Mouse (Mus musculus) spleen, adult 18-20 months (tissue): ENCODE measurements around the gene Ptprk.

Experiments used
- DNase-seq, 2 experiments: peaks; one replicate each; pipeline ENCODE4 v3.0.0; 2022; ENCODE audit warnings: mixed read lengths in 2 of 2

Ptprk gene

DNA sequence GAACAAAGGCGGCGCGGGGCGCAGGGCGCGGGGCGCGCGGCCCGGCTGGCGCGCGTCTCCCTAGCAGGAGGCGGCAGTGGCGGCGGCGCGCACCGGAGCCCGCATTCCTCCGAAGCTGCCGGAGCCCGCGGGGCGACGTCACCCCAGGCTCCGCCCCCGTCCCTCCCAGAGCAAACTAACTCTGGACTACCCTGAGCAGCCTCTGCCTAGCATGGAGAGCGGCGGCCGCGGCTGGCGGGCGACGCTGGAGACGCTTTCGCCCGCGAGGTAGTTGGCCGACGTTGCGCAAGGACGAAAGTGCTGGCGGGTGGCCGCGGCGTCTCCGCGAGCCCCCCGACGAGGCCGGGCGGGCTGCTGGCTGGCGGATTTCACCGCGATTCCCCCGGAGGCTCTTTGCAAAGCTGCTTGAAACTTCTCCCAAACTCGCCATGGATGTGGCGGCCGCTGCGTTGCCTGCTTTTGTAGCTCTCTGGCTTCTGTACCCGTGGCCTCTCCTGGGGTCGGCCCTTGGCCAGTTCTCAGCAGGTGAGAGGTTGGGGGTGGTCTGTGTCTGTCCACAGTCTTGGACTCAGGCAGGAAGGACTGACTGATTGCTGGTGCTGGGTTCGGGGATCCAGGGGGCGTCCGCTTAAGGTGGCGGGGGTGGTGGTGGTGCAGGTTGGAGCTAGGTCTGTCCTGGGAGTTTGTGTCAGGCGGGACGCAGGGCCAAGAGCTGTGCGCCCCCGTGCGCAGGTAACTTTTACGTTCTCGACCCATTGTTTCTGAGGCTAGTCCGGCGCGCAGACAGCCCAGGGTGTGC is at the start of gene Ptprk:
TSS of gene Ptprk (plus strand) at position 168 of the 799 bp plus-strand sequence.
- peak; percentile 9 to 37 for DNase-seq

DNA sequence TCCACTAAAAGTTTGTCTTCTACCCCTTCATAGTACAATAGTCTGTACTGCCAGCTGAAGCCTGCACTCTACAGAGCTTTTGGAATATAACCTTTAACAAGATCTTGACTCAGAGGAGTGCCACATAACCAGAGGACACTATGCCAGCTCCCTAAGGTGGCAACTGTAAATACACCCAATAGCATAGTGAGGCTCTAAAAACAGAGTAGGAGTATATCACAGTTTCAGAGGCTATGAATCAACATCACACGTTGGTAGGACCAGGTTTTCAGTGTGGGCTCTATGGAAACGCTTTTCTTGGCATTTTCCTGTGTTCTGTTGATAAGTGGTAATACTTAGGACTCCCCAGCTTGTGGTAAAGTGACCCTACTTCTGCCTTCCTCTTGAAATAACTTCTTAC is 46.8 kb upstream of the Ptprk start:
- no peak for DNase-seq

DNA sequence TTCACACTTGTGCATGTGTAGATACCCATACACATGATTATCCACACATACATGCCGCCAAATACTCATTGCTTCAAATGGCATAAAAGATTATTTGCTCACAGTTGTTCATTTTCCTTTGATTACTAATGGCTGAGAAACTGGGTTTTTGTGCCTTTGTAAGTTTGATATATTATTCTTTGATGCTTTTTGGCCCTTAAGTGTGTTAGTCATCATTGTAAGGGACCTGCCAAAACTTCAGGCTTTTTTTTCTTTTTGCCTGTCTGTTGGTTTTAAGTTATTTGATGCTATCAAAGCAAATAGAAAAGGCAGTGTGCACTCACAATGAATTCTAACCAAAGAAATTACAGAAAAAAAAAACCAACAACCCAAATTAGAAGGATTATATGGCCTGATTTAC is 38.2 kb upstream of the Ptprk start:
- no peak for DNase-seq

DNA sequence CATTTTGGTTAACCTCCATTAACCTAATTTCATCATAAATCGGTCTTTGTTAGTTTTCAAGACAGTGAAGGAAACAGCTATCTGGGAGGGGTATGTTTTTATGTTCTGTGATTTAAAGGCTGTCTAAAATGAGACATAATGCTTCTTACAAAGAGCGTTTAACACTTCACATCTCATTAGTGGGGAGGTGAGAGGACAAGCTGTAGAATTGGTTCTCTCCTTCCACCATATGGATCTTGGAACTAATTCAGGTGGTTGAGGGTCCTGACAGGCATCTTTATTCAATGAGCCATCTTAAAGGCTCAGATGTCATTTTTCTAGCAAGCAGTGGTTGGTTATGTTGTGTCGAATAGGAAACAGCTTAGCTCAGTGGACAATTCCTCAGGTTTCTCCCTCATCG is 19.9 kb upstream of the Ptprk start:
- DNase-seq = no peak

DNA sequence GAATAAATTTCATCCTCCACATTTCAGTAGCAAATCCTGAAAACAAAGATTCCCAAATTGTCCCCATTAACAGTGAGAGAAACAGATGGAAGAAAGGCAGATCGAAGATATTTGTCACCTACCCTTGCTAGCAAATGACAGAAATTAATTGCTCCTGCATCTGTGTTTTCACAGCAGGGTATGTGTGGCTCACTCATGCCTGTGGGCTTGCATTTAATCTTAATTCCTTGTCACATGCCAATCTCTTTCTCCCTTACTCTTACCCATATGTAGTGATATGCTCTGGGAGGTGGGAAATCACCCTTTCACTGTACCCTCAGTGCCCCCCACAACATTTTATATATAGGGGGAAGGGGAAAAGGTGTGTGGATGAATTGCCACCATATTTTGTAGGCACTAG is 15.4 kb upstream of the Ptprk start:
- no peak for DNase-seq

DNA sequence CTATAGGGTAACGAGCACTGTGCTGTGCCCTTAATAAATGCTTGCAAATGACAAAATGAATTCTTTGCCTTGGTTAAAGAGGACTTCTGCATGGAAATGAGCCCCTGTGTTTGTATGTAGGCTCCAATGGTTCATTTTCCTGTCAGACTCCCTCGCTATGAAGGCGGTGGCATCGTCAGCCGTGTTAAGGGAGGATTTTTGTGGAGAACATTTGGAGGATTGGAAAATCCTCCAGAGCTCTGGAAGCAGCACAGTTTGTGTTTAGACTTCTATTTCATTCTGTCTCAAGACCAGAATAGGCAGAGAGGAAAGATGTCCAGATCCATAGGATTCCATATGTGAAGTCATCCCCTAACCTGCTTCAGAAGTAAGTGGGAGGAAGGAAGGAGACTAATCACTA is 6.6 kb upstream of the Ptprk start:
- no peak for DNase-seq

DNA sequence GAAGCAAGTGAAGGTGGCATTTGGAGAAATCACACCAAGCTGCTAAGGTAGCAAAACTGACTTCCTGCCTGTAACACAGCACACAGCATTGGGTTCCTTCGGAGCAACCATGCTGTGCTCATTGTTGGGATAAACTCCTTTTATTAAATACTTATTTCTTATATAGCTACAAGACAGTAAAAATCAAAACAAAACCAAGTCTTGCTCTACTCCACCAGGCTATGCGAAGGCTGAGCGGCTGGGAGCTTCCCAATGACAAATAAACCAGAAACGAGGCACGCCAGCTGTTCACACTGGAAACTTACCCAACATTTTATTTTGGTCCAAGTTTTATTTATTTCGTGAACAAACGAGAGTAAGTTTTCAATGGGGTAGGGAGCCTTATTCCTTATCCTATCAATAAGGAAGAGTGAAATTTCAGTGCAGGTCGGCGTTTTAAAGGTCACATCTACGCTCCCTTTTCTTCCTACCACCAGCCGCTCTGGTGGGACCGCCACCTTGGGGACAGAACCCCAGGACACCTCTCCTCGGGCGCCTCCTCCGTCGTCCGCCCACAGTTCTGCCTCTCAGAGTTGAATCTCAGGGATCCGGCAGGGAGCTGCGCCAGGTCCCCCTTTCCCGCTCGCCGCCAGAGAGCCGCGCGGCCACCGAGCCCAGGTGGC is 498 bp upstream of the Ptprk start:
- no peak for DNase-seq

DNA sequence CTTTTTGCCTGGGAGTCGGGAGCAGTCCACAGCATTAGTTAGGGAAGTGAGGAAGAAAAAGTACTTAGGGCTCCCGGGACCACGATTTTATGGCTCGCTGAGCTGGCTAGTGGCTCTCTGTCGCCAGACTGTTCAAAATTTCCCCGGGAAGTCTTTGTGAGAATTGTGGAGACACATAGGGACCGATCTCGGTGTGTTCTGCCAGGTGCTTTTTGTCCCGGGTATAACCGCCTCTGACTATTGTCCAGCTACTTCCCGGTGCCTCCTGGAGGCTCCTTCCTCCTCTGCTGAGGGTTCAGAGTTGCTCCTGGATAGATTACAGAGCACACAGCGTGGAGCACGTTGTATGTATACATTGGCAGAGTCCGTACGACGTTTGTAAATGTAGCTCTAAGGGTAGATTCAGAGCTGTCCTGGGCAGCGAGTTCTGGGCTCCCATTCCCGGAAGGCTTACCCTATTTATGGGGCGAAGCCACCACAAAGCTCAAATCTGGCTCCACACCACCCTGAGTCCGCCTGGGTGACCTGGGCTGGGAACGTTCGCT is 943 bp downstream of the Ptprk start:
- DNase-seq = no peak

DNA sequence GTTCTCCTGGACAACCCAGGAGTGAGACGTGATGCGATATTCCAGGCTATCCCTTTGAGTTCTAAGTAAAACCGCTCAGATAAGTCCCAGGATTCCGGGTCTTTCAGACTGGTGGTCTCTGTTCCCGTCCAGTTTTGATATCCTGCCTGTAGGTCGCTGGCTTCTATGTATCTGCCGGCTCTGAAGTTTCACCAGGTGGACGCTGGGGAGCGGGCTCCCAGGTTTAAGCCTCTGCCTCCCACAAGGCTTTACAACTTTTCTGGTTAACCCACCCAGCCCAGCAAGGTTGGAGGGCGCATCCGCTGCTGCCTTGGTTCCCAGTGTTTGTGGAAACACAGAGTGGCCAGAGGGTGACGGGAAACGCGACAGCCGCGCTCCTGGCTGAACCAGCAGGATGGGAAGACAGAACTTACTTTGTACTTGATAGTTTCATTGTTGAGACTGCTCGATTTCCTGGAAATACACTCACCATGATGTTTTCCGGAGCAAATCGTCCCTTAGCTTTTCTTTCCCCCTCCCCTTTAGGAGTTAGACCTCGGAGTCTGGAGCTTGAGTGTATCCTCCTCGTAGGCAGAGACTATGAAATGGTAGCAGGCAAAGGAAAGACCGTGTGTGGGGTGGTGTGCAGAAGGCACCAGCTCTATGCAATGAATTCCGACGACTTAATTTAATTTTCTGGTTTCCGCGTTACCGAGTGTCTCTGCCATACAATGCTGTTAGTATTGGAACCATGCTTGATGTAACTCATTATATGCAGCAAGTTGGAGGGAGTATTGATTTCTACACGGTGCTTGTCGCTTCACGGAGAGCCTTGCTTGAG is 1.6 kb downstream of the Ptprk start:
- DNase-seq = no peak

DNA sequence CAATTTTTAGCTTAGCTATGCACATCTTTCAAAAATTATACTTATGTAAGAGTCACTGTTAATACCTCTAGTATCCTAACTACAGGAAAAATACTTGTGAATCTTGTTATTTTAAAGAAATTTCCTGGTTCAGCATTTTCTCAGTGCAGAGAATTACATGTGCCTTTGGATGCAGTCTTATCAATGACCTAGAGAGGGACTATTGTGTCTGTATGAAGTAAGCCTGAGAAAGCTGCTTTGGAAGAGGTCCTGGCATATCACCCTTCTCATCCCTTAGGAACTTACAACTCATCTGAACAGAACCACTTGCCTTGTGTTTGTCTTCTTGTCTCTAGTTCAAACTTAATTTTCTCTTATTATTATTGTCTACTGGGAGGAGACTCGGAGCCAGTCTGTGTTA is 3.6 kb downstream of the Ptprk start:
- no peak for DNase-seq

DNA sequence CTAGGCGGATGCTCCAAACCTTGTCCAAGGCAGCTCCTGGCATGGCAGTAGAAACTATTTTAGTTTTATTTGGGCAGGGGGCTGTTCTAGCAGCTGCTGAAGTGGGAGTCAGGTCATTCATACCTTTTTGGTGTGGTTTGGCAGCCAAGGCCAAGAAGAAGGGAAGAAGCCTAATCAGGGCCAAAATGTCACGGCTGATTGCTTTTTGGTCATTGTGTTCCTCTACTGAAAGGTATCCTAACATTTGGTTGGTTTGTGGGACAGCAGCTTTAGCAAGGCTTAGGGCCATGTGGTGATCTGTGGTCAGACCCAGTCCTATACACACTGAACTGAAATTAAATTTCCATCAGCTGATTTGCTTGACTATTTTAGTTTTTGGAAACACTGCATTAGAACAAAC is 6.6 kb downstream of the Ptprk start:
- DNase-seq = no peak

DNA sequence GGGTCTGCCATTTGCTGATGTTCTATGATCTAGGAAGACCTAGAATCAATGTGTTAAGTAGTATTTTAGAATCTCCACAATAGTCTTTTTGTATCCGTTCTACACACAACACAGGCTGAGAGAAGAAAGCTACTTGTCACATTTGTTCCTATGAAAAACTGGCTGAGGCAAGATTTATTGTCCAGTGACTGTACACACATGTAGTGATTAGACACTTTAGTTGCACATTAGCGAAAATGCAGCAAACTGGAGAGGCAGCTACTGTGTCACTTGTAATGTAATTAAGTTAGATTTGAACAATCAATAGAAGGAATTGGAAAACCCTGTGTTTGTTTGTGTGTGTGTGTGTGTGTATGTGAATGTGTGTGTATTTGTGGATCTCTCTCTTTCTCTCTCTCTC is 8.6 kb downstream of the Ptprk start:
- no peak for DNase-seq

DNA sequence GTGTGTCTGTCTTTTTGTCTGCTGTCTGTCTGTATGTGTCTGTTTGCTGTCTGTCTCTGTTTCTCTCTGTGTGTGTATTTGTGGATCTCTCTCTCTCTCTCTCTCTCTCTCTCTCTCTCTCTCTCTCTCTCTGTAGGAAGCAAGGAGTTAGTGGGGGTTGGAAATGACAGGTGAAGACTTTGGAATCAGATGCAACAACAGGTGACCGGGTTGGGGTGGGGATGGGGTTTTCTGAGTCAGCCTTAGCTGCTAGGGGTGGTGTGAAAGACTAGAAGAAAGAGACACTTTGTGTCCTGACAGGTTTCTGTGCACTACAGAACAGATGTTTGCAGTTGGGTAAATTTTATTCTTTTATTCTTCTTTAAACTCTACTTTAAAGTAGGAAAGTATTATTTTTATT is 9.0 kb downstream of the Ptprk start:
- no peak for DNase-seq

DNA sequence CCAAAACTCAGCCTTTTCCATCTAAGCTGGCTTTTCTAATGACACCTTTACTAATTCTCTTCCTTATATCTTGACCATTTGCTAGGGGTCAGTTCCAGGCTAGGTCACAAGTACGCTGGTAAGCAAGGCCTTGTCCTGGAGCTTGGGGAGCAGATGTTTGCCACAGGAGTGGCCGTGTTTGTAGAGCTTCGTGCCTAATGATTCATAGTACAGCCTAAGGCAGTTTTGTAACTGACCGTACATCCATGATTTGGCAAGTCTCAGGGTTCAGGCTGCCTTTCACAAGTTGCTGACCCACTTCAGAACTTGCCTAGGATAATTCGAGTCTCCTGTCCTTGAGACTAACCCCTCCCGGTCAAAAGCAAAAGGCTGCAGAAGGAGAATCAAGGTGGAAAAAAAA is 12.7 kb downstream of the Ptprk start:
- DNase-seq = no peak

DNA sequence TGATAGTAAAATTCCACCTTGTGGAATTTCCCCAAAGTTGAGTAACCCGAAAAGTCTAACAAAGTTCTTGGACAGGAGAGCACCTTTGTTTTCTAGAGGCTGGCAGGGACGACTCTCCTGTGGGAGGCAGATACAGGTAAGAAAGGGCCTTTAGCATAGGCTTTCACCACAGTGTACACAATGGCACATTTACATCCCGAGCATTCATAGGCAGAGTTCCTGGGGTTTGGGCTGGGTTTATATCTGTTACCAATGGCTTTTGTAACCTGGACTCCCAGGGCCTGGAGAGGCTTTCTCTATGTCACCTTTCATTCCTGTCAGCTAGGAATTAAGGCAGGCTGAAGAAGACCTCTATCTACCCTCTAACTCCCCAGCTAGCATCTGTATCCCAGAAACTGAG is 13.1 kb downstream of the Ptprk start:
- no peak for DNase-seq

DNA sequence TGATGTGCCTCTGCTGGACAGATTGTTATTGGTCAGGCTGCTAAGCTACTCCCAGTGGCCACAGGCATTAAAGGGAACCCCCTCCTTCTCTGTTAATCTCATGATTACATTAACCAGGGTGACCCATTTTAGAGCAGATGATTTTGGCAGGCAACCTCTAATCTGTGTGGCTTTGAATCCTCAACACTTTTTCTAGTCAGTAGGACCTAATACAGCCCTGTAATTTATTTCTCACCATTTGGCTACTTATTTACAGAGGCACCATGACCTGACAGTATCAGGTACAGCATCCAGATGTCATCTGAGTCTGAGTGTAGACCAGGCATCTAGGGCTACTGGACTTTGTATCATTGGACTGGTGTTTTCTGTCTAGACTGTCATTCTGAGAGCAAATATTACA is 21.4 kb downstream of the Ptprk start:
- no peak for DNase-seq

DNA sequence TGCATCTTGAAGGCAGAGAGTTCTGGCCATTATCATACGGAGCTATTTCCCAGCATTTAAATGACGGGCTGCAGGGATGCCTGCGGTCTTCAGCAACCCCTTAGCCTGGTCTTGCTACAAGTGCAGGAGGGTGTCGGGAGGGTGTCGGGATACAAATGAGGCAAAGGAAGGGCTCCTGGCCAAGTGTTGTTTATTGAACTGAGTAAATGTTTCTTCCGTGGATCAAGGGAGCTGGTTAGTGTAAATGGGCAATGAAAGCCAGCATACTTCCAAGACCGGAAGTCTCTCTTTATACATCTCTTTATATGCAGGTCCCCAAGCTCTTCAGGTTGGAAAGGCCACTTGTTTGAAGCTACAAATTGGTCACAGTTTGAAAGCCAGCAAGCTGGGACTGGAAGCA is 23.0 kb downstream of the Ptprk start:
- DNase-seq = no peak

DNA sequence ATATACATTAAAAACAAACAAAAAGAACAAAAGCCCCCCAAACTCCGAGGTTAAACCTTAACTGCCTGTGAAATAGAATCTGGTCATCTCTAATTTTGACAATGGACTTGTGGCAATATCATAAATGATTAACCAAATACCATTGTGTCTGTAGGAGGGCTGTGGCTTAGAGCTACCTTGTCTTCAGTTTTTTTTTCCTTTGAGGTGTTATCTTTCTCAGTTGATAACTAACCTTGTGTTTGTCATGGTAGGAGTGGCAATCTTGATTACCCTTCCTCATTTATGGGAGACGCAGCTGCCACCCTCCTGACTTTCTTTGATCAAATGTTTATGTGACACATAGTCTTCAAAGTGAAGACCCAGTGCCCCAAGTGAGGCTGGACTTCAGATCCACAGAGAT is 24.3 kb downstream of the Ptprk start:
- no peak for DNase-seq

DNA sequence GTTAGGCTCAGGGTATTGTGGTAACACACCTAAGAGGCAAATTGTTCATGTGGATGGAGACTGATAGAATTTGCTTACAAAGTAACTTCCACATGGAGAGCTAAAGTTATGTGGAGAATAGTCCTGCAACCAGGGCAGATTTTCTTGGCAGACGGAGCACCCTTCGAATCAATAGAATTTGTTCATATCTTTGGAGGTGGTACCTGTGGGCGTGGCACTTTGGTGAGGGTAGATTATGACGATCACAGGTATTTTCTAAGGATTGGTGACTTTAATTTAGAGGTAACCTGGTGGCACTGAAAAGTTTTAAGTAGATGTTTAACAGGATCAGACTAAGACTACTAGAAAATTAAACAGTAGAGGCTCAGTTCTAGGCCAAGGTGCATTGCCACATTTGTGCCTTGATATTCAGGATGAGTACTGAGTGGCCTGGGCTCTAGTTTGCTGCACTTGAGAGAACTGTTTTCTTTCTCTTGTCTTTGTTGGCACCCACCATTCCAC is 28.8 kb downstream of the Ptprk start:
- no peak for DNase-seq

DNA sequence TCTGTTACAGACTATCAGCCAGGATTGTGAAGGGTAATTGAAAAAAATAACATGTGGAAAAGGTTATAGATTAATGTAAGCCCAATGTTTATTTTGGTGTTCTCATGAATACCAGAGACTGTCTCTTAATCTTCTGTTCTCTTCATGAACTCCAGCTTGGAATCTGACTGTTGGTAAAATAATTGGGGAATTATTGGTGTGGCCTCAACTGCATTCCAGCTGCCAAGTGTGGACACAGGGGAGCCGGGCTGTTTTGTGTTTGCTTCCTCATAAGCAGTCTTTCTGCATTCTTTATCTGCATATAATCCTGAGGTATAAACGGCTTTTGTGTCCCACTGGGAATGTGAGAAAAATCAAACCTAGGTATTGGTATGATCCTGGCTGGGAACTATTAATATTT is 29.3 kb downstream of the Ptprk start:
- DNase-seq = no peak

DNA sequence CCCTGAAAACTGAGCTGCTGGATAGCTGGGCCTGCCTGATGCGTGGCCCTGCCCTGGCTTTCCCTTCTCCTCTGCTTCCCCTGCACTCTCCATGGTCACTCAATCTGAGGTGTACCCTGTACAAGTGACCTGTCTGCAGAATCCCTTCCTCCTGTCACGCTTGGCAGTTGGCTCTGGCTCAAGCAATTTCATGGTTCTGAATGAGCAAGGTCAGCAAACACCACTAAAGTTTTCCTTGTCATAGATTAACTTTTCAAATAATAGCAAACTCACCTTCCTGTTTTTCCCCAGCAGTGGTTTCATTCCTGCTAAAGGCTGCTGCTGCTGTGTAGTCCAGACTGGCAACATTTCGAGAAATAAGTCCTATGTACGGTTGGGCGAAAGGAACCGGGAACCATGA is 30.6 kb downstream of the Ptprk start:
- no peak for DNase-seq

DNA sequence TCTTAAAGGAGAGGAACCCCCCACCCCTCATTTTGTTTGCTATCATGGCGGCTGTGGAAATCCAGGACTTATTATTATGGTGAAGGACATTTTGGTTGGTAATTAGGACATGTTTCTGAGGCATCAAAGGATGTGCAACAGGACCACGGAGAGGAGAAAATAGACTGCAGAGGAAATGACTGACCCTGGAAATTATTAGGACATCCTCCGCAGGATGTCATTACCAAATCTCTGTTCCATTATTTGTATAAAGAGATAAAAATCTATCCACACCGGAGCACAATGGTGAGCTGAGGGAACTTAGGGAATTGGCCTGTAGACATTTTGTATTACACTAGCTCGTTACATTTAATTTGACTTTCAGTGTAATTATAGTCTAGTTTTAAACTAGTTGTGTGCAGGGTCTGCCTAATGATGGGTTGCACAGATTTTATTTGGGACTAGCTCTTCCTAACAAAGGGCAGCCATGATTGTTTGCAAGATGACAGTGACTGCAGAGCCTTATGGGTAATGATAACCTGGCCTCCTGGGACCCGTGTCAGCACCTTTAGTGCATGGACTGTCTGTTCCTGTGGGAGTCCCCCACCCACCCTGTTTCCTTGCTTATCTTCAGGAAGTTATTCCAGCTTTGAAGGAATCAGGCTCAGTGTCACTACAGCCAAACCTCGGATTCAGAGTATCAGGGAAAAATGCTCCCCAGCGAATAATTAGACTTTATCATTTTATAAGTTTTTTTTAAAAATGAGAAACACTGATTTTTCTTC is 38.4 kb downstream of the Ptprk start:
- DNase-seq = no peak

DNA sequence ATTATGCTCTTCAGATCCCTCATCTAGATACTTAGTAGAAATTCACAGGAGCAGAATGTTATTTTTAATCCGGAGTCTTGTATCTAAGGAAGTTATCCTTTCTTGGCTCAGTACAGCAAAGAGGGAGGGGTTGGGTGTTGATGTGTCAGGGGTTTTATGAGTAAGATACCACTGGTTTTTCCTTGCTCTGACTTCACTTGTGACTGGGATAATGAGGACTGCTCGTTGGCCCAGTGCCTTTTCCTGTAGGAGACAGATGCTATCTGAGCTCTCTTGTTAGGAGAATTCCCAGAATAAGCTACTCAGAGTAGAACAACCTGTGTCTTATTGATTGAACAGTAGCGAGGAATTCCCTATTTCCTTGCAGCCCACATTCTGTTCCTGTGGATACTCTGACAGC is 39.3 kb downstream of the Ptprk start:
- DNase-seq = no peak
